Mouse (Mus musculus) lung, adult 2 months (tissue): Measurements from ENCODE around the gene Ogt.

Experiments
- CTCF ChIP-seq: fragments of 200-500 bp; IDR thresholded peaks from 2 replicates; pipeline ENCODE4 v1.5.1; 2011; ENCODE audit warnings: mild to moderate bottlenecking, low read length, control low read depth; ENCODE audit not compliant: insufficient read depth
- POLR2A ChIP-seq: fragments of 200-500 bp; IDR thresholded peaks from 2 replicates; pipeline ENCODE4 v1.6.1; 2011; ENCODE audit warnings: low read depth, mild to moderate bottlenecking, control low read depth, low read length, borderline replicate concordance; ENCODE audit errors: extremely low read depth

- TF ChIP-seq CTCF (no peak), POLR2A (no peak)
Observed at GRCm38 (mm10) chrX:101620317-101620716, 19.5 kb upstream of the Ogt start.
